Mouse (Mus musculus): ENCODE data around the gene AI661453. TPM values are rescaled to one million over a fixed set of nuclear protein-coding genes. Genes with fewer than 3 reads are reported as not detected.
"Not testable (repeated sequence)": the region's sequence is repeated elsewhere in the genome, so short reads cannot be mapped to it uniquely, and the experiment has no call there.

The AI661453 gene
- total RNA-seq, 2 experiments from 2014 or later = 0.29 to 2.3 TPM

GRCm38 (mm10) chr17:47493653-47494052, 57.2 kb downstream of the AI661453 start:
- ATAC-seq (replicated peaks; ENCODE audit: poor library complexity) = no peak

GRCm38 (mm10) chr17:47494132-47494531, 57.7 kb downstream of the AI661453 start:
- no peak for ATAC-seq (replicated peaks; ENCODE audit: poor library complexity)

- ATAC-seq (replicated peaks; ENCODE audit: poor library complexity) = no peak
Observed at GRCm38 (mm10) chr17:47501531-47501930, 65.1 kb downstream of the AI661453 start.

- ATAC-seq (replicated peaks; ENCODE audit: poor library complexity) = peak; percentile 86
Observed at GRCm38 (mm10) chr17:47501946-47502706, 65.7 kb downstream of the AI661453 start, which contains the start of gene Taf8. Gene Taf8, minus strand, starts transcription at chr17:47502292.

GRCm38 (mm10) chr17:47502707-47503045, 66.3 kb downstream of the AI661453 start:
- not testable (repeated sequence) for ATAC-seq (replicated peaks; ENCODE audit: poor library complexity)

GRCm38 (mm10) chr17:47503689-47504088, 67.3 kb downstream of the AI661453 start:
- ATAC-seq (replicated peaks; ENCODE audit: poor library complexity) = no peak

GRCm38 (mm10) chr17:47504228-47504627, 67.8 kb downstream of the AI661453 start:
- ATAC-seq (replicated peaks; ENCODE audit: poor library complexity) = no peak

- peak; percentile 21; the same call in 1 of the 2 replicates for ATAC-seq (replicated peaks; ENCODE audit: poor library complexity)
Observed at GRCm38 (mm10) chr17:47504941-47505346, 68.5 kb downstream of the AI661453 start, which contains the start of gene Ccnd3. Gene Ccnd3, plus strand, starts transcription at chr17:47505051.

- ATAC-seq (replicated peaks; ENCODE audit: poor library complexity) = no peak
Observed at GRCm38 (mm10) chr17:47505566-47505965, 69.2 kb downstream of the AI661453 start.

- no peak for ATAC-seq (replicated peaks; ENCODE audit: poor library complexity)
Observed at GRCm38 (mm10) chr17:47506042-47506441, 69.6 kb downstream of the AI661453 start.

GRCm38 (mm10) chr17:47506697-47507096, 70.3 kb downstream of the AI661453 start:
- no peak for ATAC-seq (replicated peaks; ENCODE audit: poor library complexity)

- ATAC-seq (replicated peaks; ENCODE audit: poor library complexity) = no peak
Observed at GRCm38 (mm10) chr17:47507523-47507922, 71.1 kb downstream of the AI661453 start.

GRCm38 (mm10) chr17:47508012-47508608, 71.7 kb downstream of the AI661453 start:
- peak; percentile 64 for ATAC-seq (replicated peaks; ENCODE audit: poor library complexity)

- ATAC-seq (replicated peaks; ENCODE audit: poor library complexity) = 0 out of 2 replicates have a peak, but pooled peaks have one; percentile 8
Observed at GRCm38 (mm10) chr17:47509031-47509705, 72.8 kb downstream of the AI661453 start.

- peak; percentile 84 for ATAC-seq (replicated peaks; ENCODE audit: poor library complexity)
Observed at GRCm38 (mm10) chr17:47511111-47512020, 75.0 kb downstream of the AI661453 start.

GRCm38 (mm10) chr17:47512956-47513775, 76.8 kb downstream of the AI661453 start:
- ATAC-seq (replicated peaks; ENCODE audit: poor library complexity) = no peak

- no peak for ATAC-seq (replicated peaks; ENCODE audit: poor library complexity)
Observed at GRCm38 (mm10) chr17:47515180-47515844, 78.9 kb downstream of the AI661453 start.

- no peak for ATAC-seq (replicated peaks; ENCODE audit: poor library complexity)
Observed at GRCm38 (mm10) chr17:47516232-47516631, 79.8 kb downstream of the AI661453 start.

GRCm38 (mm10) chr17:47518205-47518604, 81.8 kb downstream of the AI661453 start:
- no peak for ATAC-seq (replicated peaks; ENCODE audit: poor library complexity)

All from megakaryocyte progenitor cell, adult 5-6 weeks (primary cell).